Mouse (Mus musculus): Measurements from ENCODE around the gene Ep400. TPM values are rescaled to one million over a fixed set of nuclear protein-coding genes. Genes with fewer than 3 reads are reported as not detected.

Ep400 gene
- polyA plus RNA-seq, 1 experiment from 2014 or later: 58.6 TPM

DNA sequence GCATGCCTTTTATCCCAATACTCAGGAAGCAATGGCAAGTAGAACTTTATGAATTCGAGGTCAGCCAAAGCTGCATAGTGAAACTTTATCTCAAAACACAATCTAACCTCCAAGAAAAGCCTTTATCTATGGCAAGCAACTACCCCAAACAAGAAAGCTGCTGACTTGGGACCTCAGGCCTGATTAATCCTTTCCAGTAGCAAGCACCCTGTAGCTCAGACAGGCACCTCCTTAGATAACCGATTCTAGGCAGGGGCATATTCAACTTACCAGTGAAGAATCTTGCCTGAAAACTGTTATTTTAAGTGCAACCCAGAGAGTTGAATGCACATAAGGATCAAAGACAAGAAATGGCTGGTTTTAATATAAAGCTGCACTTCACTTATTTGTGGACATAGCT is 59.1 kb downstream of the Ep400 start:
- Histone ChIP-seq H3K9me3 (no peaks in the 10 kb centered on the region), H3K4me1 (no peaks in the 10 kb centered on the region), H3K27ac (no peak overlapping the region), H3K9ac (no peak overlapping the region), H3K4me3 (no peak overlapping the region), H3K36me3 (peaks cover 74% of the 10 kb centered on the region), H3K4me2 (replicated peaks) (no peak overlapping the region), H3K27me3 (no peaks in the 10 kb centered on the region)
- 87% methylated on average over 2 of the region's 2 CpGs for WGBS
- ATAC-seq (ENCODE audit: low FRiP score, low read depth): no peak

- no peak overlapping the region for H3K9ac ChIP-seq
- peaks cover 84% of the 10 kb centered on the region for H3K36me3 ChIP-seq
- 84% methylated on average over 4 of the region's 4 CpGs for WGBS
These were observed 61.3 kb downstream of the Ep400 start for GRCm38 (mm10) chr5:110709256-110709655.

GRCm38 (mm10) chr5:110704004-110704403 is 66.5 kb downstream of the Ep400 start:
- WGBS: 91% methylated on average over 1 of the region's 1 CpGs
- peaks cover 97% of the 10 kb centered on the region for H3K36me3 ChIP-seq

More at GRCm38 (mm10) chr5:110709256-110709655, 61.3 kb downstream of the Ep400 start:
- Histone ChIP-seq H3K27ac (no peak overlapping the region), H3K27me3 (no peaks in the 10 kb centered on the region), H3K4me3 (no peak overlapping the region), H3K9me3 (no peaks in the 10 kb centered on the region), H3K4me2 (replicated peaks) (no peak overlapping the region), H3K4me1 (no peaks in the 10 kb centered on the region)
- ATAC-seq (ENCODE audit: low FRiP score, low read depth): no peak

GRCm38 (mm10) chr5:110698617-110699016 is 71.9 kb downstream of the Ep400 start:
- H3K9me3 ChIP-seq: no peaks in the 10 kb centered on the region
- no peak for ATAC-seq (ENCODE audit: low FRiP score, low read depth)
- no peaks in the 10 kb centered on the region for H3K4me1 ChIP-seq
- H3K4me3 ChIP-seq: no peak overlapping the region
- no peak overlapping the region for H3K9ac ChIP-seq
- peaks cover 95% of the 10 kb centered on the region for H3K36me3 ChIP-seq
- no peak overlapping the region for H3K4me2 ChIP-seq (replicated peaks)
- no peaks in the 10 kb centered on the region for H3K27me3 ChIP-seq
- WGBS: 86% methylated on average over 4 of the region's 4 CpGs
- no peak overlapping the region for H3K27ac ChIP-seq

More at GRCm38 (mm10) chr5:110704004-110704403, 66.5 kb downstream of the Ep400 start:
- ATAC-seq (ENCODE audit: low FRiP score, low read depth): no peak
- Histone ChIP-seq H3K4me1 (no peaks in the 10 kb centered on the region), H3K9me3 (no peaks in the 10 kb centered on the region), H3K27ac (no peak overlapping the region), H3K4me3 (no peak overlapping the region), H3K9ac (no peak overlapping the region), H3K27me3 (no peaks in the 10 kb centered on the region), H3K4me2 (replicated peaks) (no peak overlapping the region)

GRCm38 (mm10) chr5:110682041-110682440 is 88.5 kb downstream of the Ep400 start:
- Histone ChIP-seq H3K4me3 (no peak overlapping the region), H3K36me3 (peaks cover 96% of the 10 kb centered on the region), H3K27ac (no peak overlapping the region), H3K4me1 (no peaks in the 10 kb centered on the region), H3K9ac (no peak overlapping the region), H3K9me3 (no peaks in the 10 kb centered on the region), H3K4me2 (replicated peaks) (no peak overlapping the region), H3K27me3 (no peaks in the 10 kb centered on the region)
- ATAC-seq (ENCODE audit: low FRiP score, low read depth): no peak
- WGBS: 92% methylated on average over 7 of the region's 8 CpGs

GRCm38 (mm10) chr5:110665486-110666121 is 104.9 kb downstream of the Ep400 start:
- Histone ChIP-seq H3K36me3 (peaks cover 96% of the 10 kb centered on the region), H3K4me1 (no peaks in the 10 kb centered on the region), H3K4me2 (replicated peaks) (no peak overlapping the region), H3K9ac (no peak overlapping the region), H3K9me3 (no peaks in the 10 kb centered on the region), H3K4me3 (no peak overlapping the region), H3K27ac (no peak overlapping the region), H3K27me3 (no peaks in the 10 kb centered on the region)
- ATAC-seq (ENCODE audit: low FRiP score, low read depth): no peak
- 68% methylated on average over 6 of the region's 6 CpGs for WGBS

- Histone ChIP-seq H3K4me3 (no peak overlapping the region), H3K4me1 (no peaks in the 10 kb centered on the region), H3K36me3 (peaks cover 96% of the 10 kb centered on the region), H3K27ac (no peak overlapping the region), H3K4me2 (replicated peaks) (no peak overlapping the region), H3K9ac (no peak overlapping the region), H3K27me3 (no peaks in the 10 kb centered on the region), H3K9me3 (no peaks in the 10 kb centered on the region)
- ATAC-seq (ENCODE audit: low FRiP score, low read depth): no peak
- WGBS: 97% methylated on average over 2 of the region's 2 CpGs
These were observed 105.7 kb downstream of the Ep400 start for GRCm38 (mm10) chr5:110664750-110665269.

DNA sequence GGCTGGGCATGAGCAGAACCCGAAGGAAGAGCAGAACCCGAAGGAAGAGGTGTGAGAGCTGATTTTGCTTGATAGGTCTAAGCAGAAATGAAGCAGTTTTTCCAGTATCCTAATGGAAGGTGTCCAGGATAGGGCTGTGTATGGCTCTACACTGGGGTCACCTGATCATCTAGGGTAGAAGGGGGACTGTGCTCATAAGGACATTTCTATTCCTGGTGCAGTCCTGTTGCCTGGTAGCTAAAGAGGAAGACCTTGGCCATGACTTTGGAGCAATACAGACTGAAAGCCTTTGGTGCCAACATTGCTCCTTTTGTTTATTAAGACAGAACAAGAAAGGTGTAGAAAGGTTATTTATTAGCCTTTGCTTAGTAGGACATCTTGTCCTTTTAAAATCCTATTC is 106.5 kb downstream of the Ep400 start:
- Histone ChIP-seq H3K4me2 (replicated peaks) (no peak overlapping the region), H3K36me3 (peaks cover 96% of the 10 kb centered on the region), H3K4me3 (no peak overlapping the region), H3K9me3 (no peaks in the 10 kb centered on the region), H3K4me1 (no peaks in the 10 kb centered on the region), H3K27me3 (no peaks in the 10 kb centered on the region), H3K27ac (no peak overlapping the region), H3K9ac (no peak overlapping the region)
- WGBS: 93% methylated on average over 2 of the region's 2 CpGs
- no peak for ATAC-seq (ENCODE audit: low FRiP score, low read depth)

DNA sequence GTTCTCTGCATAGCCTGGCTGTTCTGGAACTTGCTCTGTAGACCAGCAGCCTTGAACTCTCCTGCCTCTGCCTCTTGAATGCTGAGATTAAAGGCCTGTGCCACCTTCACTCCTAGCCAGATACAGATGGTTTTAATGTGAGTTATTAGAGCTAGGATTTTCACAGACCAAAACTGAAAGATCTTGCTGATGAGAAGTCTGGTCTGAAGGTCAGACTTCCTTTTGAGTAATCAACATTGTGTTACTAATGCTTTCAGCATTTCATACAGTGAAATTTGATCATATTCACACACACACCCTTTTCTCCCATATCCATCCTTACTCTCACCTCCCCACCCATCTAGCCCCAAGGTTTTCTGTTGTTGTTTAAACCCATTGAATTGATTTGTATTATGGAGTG is 110.8 kb downstream of the Ep400 start:
- Histone ChIP-seq H3K9ac (no peak overlapping the region), H3K27me3 (no peaks in the 10 kb centered on the region), H3K27ac (no peak overlapping the region), H3K4me3 (no peak overlapping the region), H3K4me1 (peaks cover 1% of the 10 kb centered on the region; the same call in 1 of the 2 replicates), H3K9me3 (no peaks in the 10 kb centered on the region), H3K36me3 (peaks cover 95% of the 10 kb centered on the region), H3K4me2 (replicated peaks) (no peak overlapping the region)
- no peak for ATAC-seq (ENCODE audit: low FRiP score, low read depth)

DNA sequence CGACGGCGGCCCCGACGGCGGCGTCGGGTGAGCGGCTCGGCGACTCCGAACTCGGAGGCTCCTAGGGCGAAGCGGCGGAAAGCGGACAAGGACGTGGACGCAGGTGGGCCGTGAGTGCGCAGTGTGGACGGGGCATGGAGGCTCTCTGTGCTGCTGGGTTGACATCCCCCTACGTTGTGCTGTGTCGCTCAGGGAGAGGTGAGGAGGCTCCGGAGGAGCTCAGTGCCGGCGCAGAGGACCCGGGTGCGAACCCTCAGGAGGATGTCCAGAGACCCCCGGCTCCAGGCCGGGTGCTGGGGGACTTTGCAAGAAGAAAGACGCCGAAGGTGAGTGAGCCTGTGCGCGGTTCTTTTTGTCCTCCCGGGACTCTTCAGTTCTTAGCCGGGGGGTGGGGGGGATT is 116.8 kb downstream of the Ep400 start:
- peak overlapping the region; percentile 97 for H3K4me3 ChIP-seq
- no peaks in the 10 kb centered on the region for H3K9me3 ChIP-seq
- ATAC-seq (ENCODE audit: low FRiP score, low read depth): peak; percentile 28
- peak overlapping the region; percentile 92 for H3K9ac ChIP-seq
- 1% methylated on average over 37 of the region's 37 CpGs for WGBS
- H3K4me1 ChIP-seq: peaks cover 16% of the 10 kb centered on the region
- no peak overlapping the region for H3K27ac ChIP-seq
- no peaks in the 10 kb centered on the region for H3K27me3 ChIP-seq
- H3K4me2 ChIP-seq (replicated peaks): peak overlapping the region; percentile 94
- peaks cover 74% of the 10 kb centered on the region for H3K36me3 ChIP-seq

GRCm38 (mm10) chr5:110652719-110653648 is 117.5 kb downstream of the Ep400 start, which contains the start of the genes Noc4l and Ddx51:
Gene Noc4l (minus strand): TSS chr5:110653417.
Gene Ddx51 (plus strand): TSS chr5:110653451.
- 1% methylated on average over 91 of the region's 91 CpGs for WGBS
- H3K27ac ChIP-seq: no peak within 1 kb of the TSS
- peak within 1 kb of the TSS; percentile 94 for H3K4me2 ChIP-seq (replicated peaks)
- peaks cover 74% of the 10 kb centered on the region for H3K36me3 ChIP-seq
- H3K9ac ChIP-seq: peak within 1 kb of the TSS; percentile 92
- no peaks in the 10 kb centered on the region for H3K9me3 ChIP-seq
- peaks cover 16% of the 10 kb centered on the region for H3K4me1 ChIP-seq
- H3K4me3 ChIP-seq: peak within 1 kb of the TSS; percentile 97
- no peaks in the 10 kb centered on the region for H3K27me3 ChIP-seq
- ATAC-seq (ENCODE audit: low FRiP score, low read depth): peak; percentile 86

- Histone ChIP-seq H3K9ac (no peak overlapping the region), H3K36me3 (peaks cover 63% of the 10 kb centered on the region), H3K4me1 (no peaks in the 10 kb centered on the region), H3K9me3 (0 out of 2 replicates have a peak, but pooled peaks cover 6% of the 10 kb centered on the region), H3K27ac (no peak overlapping the region), H3K4me3 (no peak overlapping the region), H3K4me2 (replicated peaks) (no peak overlapping the region), H3K27me3 (no peaks in the 10 kb centered on the region)
- no peak for ATAC-seq (ENCODE audit: low FRiP score, low read depth)
These were observed 124.1 kb downstream of the Ep400 start for GRCm38 (mm10) chr5:110646377-110646776.

Measured in limb, embryonic 13.5 days (tissue).